Mouse (Mus musculus) spleen, adult 2 months (tissue): ENCODE data around the gene Grik2.

ENCODE experiments used
- CTCF ChIP-seq: fragments of 200-500 bp; IDR thresholded peaks from 2 replicates; pipeline ENCODE4 v1.5.1; 2011; ENCODE audit warnings: mild to moderate bottlenecking, inconsistent platforms; ENCODE audit not compliant: insufficient read depth, insufficient read length, insufficient replicate concordance; ENCODE audit errors: extremely low read depth
- POLR2A ChIP-seq: fragments of 200-500 bp; IDR thresholded peaks from 2 replicates; pipeline ENCODE4 v1.6.1; 2011; ENCODE audit warnings: low read depth, low read length, inconsistent platforms

- TF ChIP-seq CTCF (no peak), POLR2A (no peak)
Observed at GRCm38 (mm10) chr10:49767556-49767955, 21.0 kb downstream of the Grik2 start.
